Mouse (Mus musculus) ES-E14 (cell line): ENCODE results near the gene Alox5.

Experiments
- CHD2 ChIP-seq: IDR thresholded peaks from 2 replicates; pipeline ENCODE4 v1.6.1; 2014; ENCODE audit warnings: mild to moderate bottlenecking, low read depth, low read length, inconsistent platforms
- MAFK ChIP-seq: IDR thresholded peaks from 2 replicates; pipeline ENCODE4 v1.6.1; 2014; ENCODE audit warnings: mild to moderate bottlenecking, low read depth, low read length, inconsistent platforms; ENCODE audit not compliant: insufficient read depth
- ZC3H11A ChIP-seq: IDR thresholded peaks from 2 replicates; pipeline ENCODE4 v1.6.1; 2012; ENCODE audit warnings: low read depth, mild to moderate bottlenecking, inconsistent platforms, low read length, borderline replicate concordance

DNA sequence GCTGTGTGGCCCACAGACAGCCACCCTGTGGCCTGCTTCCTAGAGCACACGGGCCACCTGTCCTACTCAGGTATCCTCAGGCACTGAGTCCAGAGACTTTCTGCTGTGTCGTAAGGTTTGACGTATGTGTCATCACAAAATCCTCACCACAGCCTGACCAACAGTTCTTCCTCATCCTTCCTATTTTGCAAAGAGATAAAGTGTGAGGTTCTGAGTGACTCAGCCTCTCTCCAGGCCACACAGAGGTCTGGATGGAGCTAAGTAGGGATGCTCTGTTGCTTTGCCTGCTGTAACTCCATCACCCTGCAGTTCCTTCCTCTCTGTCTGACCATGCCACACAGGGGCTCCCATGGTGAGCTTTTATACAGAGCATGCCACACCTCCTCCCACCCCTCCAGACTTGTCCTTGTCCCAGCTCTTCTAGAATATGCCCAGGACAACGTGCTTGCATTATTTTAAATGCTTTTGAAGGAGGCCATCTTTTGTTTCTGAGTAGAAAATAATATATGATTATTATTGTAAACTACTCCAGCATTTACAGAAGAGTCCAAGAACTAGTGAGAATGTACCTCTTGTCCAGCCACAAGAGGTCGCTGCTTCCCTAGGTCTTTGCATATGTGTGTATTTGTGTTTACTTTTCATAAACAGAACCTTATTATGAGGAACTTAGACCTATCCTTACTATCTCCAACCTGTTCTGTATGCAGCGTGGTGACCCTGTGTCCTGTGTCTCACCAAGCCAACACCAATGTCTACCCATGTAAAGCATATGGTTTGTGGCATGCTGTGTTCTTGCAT is 43.3 kb downstream of the Alox5 start:
- no peak for TF ChIP-seq MAFK
- no peak for TF ChIP-seq CHD2
- TF ChIP-seq ZC3H11A: no peak
